ENCODE assay signal across 8 mouse cellular contexts in the genomic region with DNA sequence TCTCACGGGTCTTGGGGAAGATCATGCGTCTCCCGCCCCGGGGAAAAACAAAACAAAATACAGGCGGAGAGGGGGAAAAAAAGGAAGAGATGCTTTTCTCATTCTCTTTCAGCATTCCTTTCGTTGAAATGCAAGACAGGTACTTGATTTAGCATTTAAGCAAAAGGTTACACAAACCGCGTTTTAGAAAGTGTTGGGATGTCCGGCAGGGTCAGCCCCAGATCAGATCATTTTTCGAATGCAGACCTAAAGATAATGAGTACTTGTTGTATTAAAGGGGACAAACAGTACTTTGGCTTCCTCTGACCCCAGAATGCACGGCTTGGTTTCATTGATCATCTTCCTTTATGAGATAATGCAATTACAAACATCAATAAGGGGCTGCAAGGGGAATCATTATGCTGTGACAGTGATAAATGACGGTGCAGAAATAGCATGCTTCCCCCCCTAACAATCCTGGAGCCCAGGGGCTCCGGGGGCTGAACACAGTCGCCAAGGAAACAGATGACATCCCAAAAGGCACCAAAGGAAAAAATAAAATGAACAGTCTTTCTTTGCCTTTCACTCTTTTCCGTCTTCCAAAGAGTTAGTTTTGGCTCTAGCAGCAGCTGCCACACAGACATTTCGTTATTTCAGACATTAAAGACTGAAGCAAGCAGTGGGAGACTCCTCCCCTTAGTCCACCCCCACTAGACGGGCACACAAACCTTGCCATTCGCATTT.
DNase-seq lines count a peak whose midpoint lies in the region; TF ChIP-seq lines count a peak whose summit lies in the region.

No protein-coding gene starts in this region.

- peak overlapping the region; percentile 25 for H3K4me3 ChIP-seq in small intestine, adult 2 months (ENCODE audit: low read depth, low read length)

- H3K27ac ChIP-seq in small intestine, adult 2 months (ENCODE audit: insufficient read depth, low read depth, low read length) = peak overlapping the region; percentile 53

- peak; percentile 51 for DNase-seq in cerebellum, adult 8-10 months
- no peak for DNase-seq in cerebellum, adult 9-11 months
- DNase-seq in ovary, postnatal 14 days (ENCODE audit: low spot score) = peak; percentile 18
- DNase-seq in ovary, adult 18-20 months (ENCODE audit: low spot score) = no peak
- peak; percentile 14 to 46 for DNase-seq in kidney, postnatal 4 days
- DNase-seq in ovary, postnatal 36 days (ENCODE audit: low spot score) = no peak
- no peak for DNase-seq in ovary, postnatal 10 days (ENCODE audit: low spot score)

- H3K27me3 ChIP-seq in small intestine, adult 2 months (ENCODE audit: control insufficient read depth, insufficient read depth, low read length) = peaks cover 51% of the 10 kb centered on the region

- TF ChIP-seq POLR2A in small intestine, adult 2 months (IDR thresholded peaks at IDR 0.05; ENCODE audit: low read depth, low read length) = no peak

- no peaks in the 10 kb centered on the region for H3K36me3 ChIP-seq in small intestine, adult 2 months (ENCODE audit: control insufficient read depth, insufficient read depth, low read length)

- no peak for TF ChIP-seq CTCF in small intestine, adult 2 months (IDR thresholded peaks at IDR 0.05; ENCODE audit: extremely low read depth, insufficient read length, insufficient replicate concordance, low read depth, low read length)

- no peaks in the 10 kb centered on the region; the same call in 1 of the 2 replicates for H3K4me1 ChIP-seq in small intestine, adult 2 months (ENCODE audit: control insufficient read depth, insufficient read depth, insufficient read length, low read length)

- 26% methylated on average over 18 of the region's 18 CpGs for WGBS in small intestine, adult 2 months

Comparison
In these comparisons a context has a peak if more than half of its experiments do, and no peak if none do; other contexts are left out.
1. DNase-seq: peak in cerebellum, adult 8-10 months (single experiment), ovary, postnatal 14 days (single experiment) and kidney, postnatal 4 days (2 of 2); none in cerebellum, adult 9-11 months (single experiment), ovary, adult 18-20 months (single experiment), ovary, postnatal 36 days (single experiment) and ovary, postnatal 10 days (single experiment).